Comparison of ENCODE assay signal across 7 mouse cellular contexts in genomic region chr19:29522445-29523229, GRCm38 (mm10). TPM values are rescaled to one million over a fixed set of nuclear protein-coding genes. Genes with fewer than 3 reads are reported as not detected.
DNase-seq lines count a peak whose midpoint lies in the region; ATAC-seq lines count a peak whose summit lies in the region.

No protein-coding gene starts in this region.

- H3K4me1 ChIP-seq in forebrain, embryonic 11.5 days (replicated peaks; ENCODE audit: control insufficient read depth, insufficient read depth, low read length), result no peaks in the 10 kb centered on the region; the same call in 1 of the 2 replicates

- no peaks in the 10 kb centered on the region for H3K27me3 ChIP-seq in forebrain, embryonic 11.5 days (ENCODE audit: control insufficient read depth, insufficient read depth, low read length)

- peak overlapping the region; percentile 89 for H3K4me3 ChIP-seq in forebrain, embryonic 11.5 days (ENCODE audit: low read depth, low read length)
- peak overlapping the region; percentile 55 for H3K4me3 ChIP-seq in macrophage (ENCODE audit: inconsistent target)

- peak overlapping the region; percentile 74 for H3K4me2 ChIP-seq in forebrain, embryonic 11.5 days (ENCODE audit: low read depth, low read length, severe bottlenecking)

- H3K27ac ChIP-seq in forebrain, embryonic 11.5 days (ENCODE audit: low read depth, low read length), result peak overlapping the region; percentile 86
- H3K27ac ChIP-seq in macrophage, result no peak overlapping the region

- no peaks in the 10 kb centered on the region for H3K9me3 ChIP-seq in forebrain, embryonic 11.5 days (ENCODE audit: control insufficient read depth, low read length)

- under 1% methylated on average over 71 of the region's 92 CpGs for WGBS in forebrain, embryonic 11.5 days
- WGBS in macrophage (ENCODE audit: missing documents), result under 1% methylated on average over 92 of the region's 92 CpGs

- H3K9ac ChIP-seq in forebrain, embryonic 11.5 days (ENCODE audit: low read length), result peak overlapping the region; percentile 87

- peak; percentile 53 for DNase-seq in Muller cell, postnatal 12 days (ENCODE audit: inconsistent ontology term)
- peak; percentile 55 for DNase-seq in brain, adult 2 months (ENCODE audit: low read depth, low spot score)
- DNase-seq in forebrain, embryonic 11.5 days (ENCODE audit: low spot score), result peak; percentile 82
- peak; percentile 42 to 49 for DNase-seq in layer of hippocampus, postnatal 36 days
- DNase-seq in right cerebral cortex, postnatal 25 days, result peak; percentile 49

- H3K79me2 ChIP-seq in macrophage (ENCODE audit: inconsistent target), result peaks cover 62% of the 10 kb centered on the region

- ATAC-seq in forebrain, embryonic 11.5 days (replicated peaks; ENCODE audit: low FRiP score), result peak; percentile 77
- ATAC-seq in hematopoietic stem cell, adult 5-6 weeks (replicated peaks in 1 of 2; ENCODE audit: insufficient read depth in 1 of 2, low FRiP score in 2 of 2, low TSS enrichment in 1 of 2, low read depth in 1 of 2, poor library complexity in 2 of 2, severe bottlenecking in 2 of 2), result peak; percentile 33 to 39; a peak in 3 of 4 replicates

- no peaks in the 10 kb centered on the region for H3K36me3 ChIP-seq in forebrain, embryonic 11.5 days (ENCODE audit: control insufficient read depth, insufficient read depth, low read length)
- no peaks in the 10 kb centered on the region for H3K36me3 ChIP-seq in macrophage (ENCODE audit: inconsistent target)

RNA-seq across cellular contexts. Expression of gene Ric1, which starts 0.6 kb away (rescaled TPM):
- polyA plus RNA-seq in forebrain, embryonic 11.5 days (2014; fragmentation: Nextera tagmentation; extraction: Ambion mirVana), result 11.8 and 13.5 TPM in 2 replicates
- 24.2 and 36.3 TPM in 2 replicates for total RNA-seq in hematopoietic stem cell, adult 5-6 weeks (2017)
- 10 to 100 TPM; 45.8 to 48.4 TPM for total RNA-seq in layer of hippocampus, postnatal 36 days (2021)
- 100 to 1,000 TPM; 142 to 734 (median 245) TPM for total RNA-seq in macrophage (2018; cell fraction: chromatin; rRNA removed)
- total RNA-seq in macrophage (2018; cell fraction: cytosol; rRNA removed), result 10 to 100 TPM; 30.8 to 76.6 (median 44.6) TPM
- 100 to 1,000 TPM in 25 of 26 experiments, 10 to 100 TPM in 1; 86.3 to 557 (median 248) TPM for total RNA-seq in macrophage (2018; cell fraction: nucleus; rRNA removed)
- 11.9 to 21.2 TPM (median 19.1 TPM) in 3 replicates for polyA plus RNA-seq in macrophage (2018)
